Mouse (Mus musculus): ENCODE measurements around the gene Cherp.
A peak's percentile ranks its signal among the peaks of the same experiment; 100 is the strongest.

Gene Cherp

GRCm38 (mm10) chr8:72474826-72475546 lies at the start of gene Cherp:
Cherp (minus strand) TSS chr8:72475226.
- DNase-seq = peak; percentile 89 to 95

- no peak for DNase-seq
Observed at GRCm38 (mm10) chr8:72521888-72522287, 46.9 kb upstream of the Cherp start.

GRCm38 (mm10) chr8:72517421-72517988 lies 42.5 kb upstream of the Cherp start:
- DNase-seq = no peak

- DNase-seq = no peak
Observed at GRCm38 (mm10) chr8:72513158-72513557, 38.1 kb upstream of the Cherp start.

- no peak for DNase-seq
Observed at GRCm38 (mm10) chr8:72512648-72513047, 37.6 kb upstream of the Cherp start.

GRCm38 (mm10) chr8:72507505-72507904 lies 32.5 kb upstream of the Cherp start:
- DNase-seq = no peak

- no peak for DNase-seq
Observed at GRCm38 (mm10) chr8:72504637-72505314, 29.8 kb upstream of the Cherp start.

GRCm38 (mm10) chr8:72504137-72504536 lies 29.1 kb upstream of the Cherp start:
- no peak for DNase-seq

GRCm38 (mm10) chr8:72500521-72500931 lies 25.5 kb upstream of the Cherp start:
- DNase-seq = no peak

- DNase-seq = no peak
Observed at GRCm38 (mm10) chr8:72499521-72500284, 24.7 kb upstream of the Cherp start.

- DNase-seq = no peak
Observed at GRCm38 (mm10) chr8:72498527-72498926, 23.5 kb upstream of the Cherp start.

- no peak for DNase-seq
Observed at GRCm38 (mm10) chr8:72497911-72498310, 22.9 kb upstream of the Cherp start.

GRCm38 (mm10) chr8:72496217-72496616 lies 21.2 kb upstream of the Cherp start:
- no peak for DNase-seq

- no peak for DNase-seq
Observed at GRCm38 (mm10) chr8:72495411-72496111, 20.5 kb upstream of the Cherp start.

- no peak for DNase-seq
Observed at GRCm38 (mm10) chr8:72493381-72493780, 18.4 kb upstream of the Cherp start.

- DNase-seq = peak; percentile 99
Observed at GRCm38 (mm10) chr8:72492622-72493081, 17.6 kb upstream of the Cherp start.

GRCm38 (mm10) chr8:72491680-72492621 lies 16.9 kb upstream of the Cherp start, which contains the start of gene Slc35e1:
Slc35e1 (minus strand) TSS chr8:72492614.
- DNase-seq = peak; percentile 19 to 31

- DNase-seq = no peak
Observed at GRCm38 (mm10) chr8:72491017-72491416, 16.0 kb upstream of the Cherp start.

- no peak for DNase-seq
Observed at GRCm38 (mm10) chr8:72487014-72487413, 12.0 kb upstream of the Cherp start.

GRCm38 (mm10) chr8:72485456-72486199 lies 10.6 kb upstream of the Cherp start:
- no peak for DNase-seq

Data from spleen, adult 18-20 months (tissue).